Mouse (Mus musculus) thymus, adult 2 months (tissue): Measurements from ENCODE around the gene Ctnna3.

Experiments used
- CTCF ChIP-seq: fragments of 200-500 bp; IDR thresholded peaks from 2 replicates; pipeline ENCODE4 v1.5.1; 2012; ENCODE audit warnings: mild to moderate bottlenecking, control low read depth, low read length, moderate library complexity, borderline replicate concordance; ENCODE audit not compliant: control insufficient read depth, poor library complexity, insufficient read depth; ENCODE audit errors: extremely low read depth
- POLR2A ChIP-seq: fragments of 200-500 bp; IDR thresholded peaks from 2 replicates; pipeline ENCODE4 v1.6.1; 2012; ENCODE audit warnings: mild to moderate bottlenecking, low read length, control low read depth, moderate library complexity; ENCODE audit not compliant: control insufficient read depth, poor library complexity, insufficient read depth; ENCODE audit errors: extremely low read depth

DNA sequence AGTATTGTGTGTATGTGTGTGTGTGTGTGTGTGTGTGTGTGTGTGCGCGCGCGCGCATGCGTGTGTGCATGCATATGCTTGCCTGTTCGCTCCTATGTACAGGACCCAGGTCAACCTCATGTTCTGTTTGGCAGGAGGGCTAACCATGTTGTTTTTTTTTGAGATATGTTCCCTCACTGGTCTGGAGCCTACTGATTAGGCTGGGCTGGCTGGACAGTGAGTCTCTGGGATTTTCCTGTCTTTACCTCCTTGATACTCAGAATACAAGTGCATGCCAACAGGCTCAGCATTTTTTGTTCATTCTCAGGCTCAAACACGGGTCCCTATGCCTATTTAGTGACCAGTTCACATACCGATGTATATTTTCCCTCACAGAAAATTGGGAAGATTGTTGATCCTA is 794.1 kb downstream of the Ctnna3 start:
- TF ChIP-seq CTCF, result no peak
- TF ChIP-seq POLR2A, result no peak
